Mouse (Mus musculus) retina, postnatal 7 days (tissue): Measurements from ENCODE around the gene Gm10188.

Experiments
- DNase-seq: peaks from one replicate; pipeline ENCODE4 v3.0.0-alpha.2; 2012; ENCODE audit warnings: low read depth, low spot score

Gm10188 gene

DNA sequence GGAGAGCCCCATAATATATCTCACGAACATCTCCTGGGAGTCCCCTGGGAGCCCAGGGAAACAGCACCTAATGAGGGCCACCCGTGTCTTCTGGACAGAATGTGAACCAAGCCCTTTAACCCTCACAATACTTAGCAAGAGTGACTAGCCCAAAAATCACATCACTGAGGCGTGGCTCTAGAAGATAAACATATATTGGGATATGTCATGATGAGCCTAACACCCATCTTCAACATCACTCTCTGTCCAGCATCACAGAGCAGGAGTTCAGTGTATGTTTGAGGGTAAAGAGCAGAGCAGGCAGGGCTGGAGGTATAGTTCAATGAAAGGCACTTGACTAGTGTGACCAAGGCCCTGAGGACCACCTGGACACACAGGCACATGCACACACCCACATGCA is at the start of gene Gm10188:
TSS of gene Gm10188 (minus strand) at position 101 of the 400 bp plus-strand sequence.
- no peak for DNase-seq

GRCm38 (mm10) chr1:132277124-132277523 is 47.6 kb upstream of the Gm10188 start:
- no peak for DNase-seq

- DNase-seq = no peak
Measured at GRCm38 (mm10) chr1:132276694-132277093, 47.1 kb upstream of the Gm10188 start.

DNA sequence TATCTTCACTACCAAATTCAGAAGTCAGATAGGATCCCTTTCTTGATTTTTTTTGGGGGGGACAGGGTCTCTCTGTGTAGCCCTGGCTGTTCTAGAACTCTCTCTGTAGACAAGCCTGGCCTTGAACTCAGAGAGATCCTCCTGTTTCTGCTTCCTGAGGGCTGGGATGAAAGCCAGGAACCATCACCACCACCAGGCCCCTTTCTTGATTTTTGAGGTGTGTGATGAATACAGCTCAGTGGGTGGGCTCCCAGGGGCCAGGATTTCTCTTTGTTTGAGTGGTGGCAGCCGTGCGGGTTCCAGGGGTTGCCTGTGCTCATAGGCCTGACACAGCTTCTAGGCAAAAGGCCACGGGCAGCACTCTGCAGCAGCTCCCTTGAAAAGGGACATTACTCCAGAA is 41.7 kb upstream of the Gm10188 start:
- DNase-seq = no peak

GRCm38 (mm10) chr1:132268418-132269060 is 39.0 kb upstream of the Gm10188 start:
- DNase-seq = no peak

DNA sequence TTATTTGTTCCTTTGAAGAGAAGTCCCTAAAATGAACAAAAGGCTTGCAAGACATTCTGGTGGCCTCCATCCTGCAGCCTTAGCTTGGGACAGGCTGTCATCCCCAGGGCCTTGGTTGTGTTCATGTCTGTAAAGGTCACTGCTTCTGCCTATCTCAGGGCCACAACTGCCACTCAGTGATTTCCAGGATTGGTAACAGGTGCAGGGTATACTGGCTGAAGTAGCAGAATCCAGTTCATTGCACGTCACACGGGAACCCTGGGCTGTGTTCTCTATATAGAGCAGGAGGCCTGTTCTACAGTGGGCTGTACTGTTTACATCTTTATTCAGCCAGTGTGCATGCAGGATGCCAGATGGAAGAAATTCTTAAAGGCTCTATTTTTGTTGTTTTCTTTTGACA is 38.4 kb upstream of the Gm10188 start:
- DNase-seq = no peak

DNA sequence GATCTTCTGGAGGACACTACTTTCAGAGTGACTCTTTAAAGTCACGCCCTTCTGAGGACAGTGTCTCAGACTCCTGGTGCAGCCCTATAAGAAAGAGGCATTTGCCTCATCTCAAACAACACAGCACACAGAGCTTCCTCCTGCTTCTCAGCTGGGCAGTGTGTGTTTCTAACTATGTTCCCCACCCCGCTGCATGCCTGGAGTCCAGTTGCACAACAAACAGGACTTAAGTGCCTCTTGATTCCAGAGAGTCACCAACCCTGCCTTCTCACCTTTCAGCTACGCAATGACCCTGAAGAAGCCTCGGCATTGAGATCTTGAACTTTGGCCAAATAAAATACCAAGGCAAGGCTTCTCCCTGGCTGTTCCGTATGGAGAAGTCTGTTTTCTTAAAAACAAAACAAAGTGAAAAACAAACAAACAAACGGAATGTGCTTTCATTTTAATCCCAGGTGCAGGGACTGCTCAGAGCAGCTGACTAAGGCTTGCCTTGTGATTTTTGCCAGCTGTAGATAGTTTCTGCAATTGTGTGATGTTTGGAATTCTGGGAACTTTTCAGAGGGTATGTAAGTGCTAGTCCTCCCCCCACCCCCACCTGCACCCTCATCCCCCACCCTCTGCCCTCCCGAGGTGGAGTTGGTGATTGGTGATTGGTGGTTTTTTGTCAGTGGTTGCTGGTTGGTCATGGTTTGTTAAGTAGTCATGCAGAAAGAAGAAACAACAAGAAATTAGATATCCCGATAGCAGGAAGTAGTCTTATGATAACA is 37.4 kb upstream of the Gm10188 start:
- DNase-seq = no peak

DNA sequence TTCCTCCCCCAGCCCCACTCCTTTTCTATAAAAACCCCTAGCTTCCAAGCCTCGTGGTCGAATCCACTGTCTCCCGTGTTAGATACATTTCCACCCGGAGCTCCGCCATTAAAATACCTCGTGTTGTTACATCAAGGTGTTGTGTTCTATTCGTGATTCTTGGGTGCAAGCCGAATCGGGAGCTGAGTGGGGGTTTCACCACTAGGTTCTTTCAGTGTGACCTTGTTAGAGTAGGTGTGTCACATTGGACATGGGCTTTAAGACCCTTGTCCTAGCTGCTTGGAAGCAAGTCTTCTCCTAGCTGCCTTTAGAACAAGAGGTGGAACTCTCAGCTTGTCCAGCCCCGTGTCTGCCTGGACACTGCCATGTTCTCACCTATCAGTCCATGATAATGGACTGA is 36.4 kb upstream of the Gm10188 start:
- DNase-seq = no peak

DNA sequence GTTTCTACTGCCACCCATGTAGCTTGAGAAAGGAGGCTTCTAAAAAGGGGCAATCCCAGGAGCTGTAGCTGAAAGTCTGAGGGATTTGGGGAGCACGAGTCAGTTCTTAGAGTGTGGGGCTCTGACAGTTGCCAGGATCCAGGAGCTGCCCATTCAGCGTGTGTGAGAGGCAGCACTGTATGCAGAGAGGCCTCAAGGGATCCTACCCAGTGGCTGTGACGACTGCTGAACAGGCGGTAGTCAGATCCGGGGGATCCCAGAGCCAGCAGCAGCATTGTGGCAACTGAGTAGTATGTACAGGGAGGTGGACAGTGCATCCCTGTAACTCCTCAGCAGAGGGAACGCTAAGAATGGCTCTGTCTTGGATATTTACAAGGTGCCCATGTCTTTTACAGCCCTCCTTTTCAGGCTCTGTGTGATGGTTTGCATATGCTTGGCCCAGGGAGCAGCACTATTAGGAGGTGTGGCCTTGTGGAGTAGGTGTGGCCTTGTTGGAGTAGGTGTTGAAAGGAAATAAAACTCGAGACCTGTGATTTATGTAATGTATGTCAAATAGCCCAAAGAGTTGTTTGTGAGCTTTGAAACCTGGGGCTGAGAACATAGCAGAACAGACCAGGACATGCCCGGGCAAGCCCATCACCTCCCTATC is 35.8 kb upstream of the Gm10188 start:
- no peak for DNase-seq

- no peak for DNase-seq
Measured at GRCm38 (mm10) chr1:132264577-132264976, 35.0 kb upstream of the Gm10188 start.

DNA sequence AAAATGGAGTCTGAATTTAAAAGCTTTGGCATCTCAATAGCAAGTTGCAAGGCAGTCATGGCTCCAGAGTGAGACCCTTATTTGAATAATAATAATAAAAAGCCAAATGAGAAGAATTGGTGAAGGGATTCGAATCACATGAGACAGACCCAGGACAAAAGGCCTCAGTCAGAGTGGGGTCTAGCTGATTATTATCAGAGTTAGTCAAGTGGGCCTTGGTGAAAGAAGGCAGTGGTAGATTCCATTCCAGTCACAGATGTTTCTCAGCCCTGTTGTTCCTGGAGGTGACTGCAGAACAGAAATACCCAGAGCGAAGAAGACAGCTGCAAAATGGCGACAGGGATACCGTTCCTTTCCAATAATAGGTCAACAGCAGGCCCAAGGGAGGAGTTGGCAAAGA is 34.1 kb upstream of the Gm10188 start:
- DNase-seq = no peak

GRCm38 (mm10) chr1:132261058-132261457 is 31.5 kb upstream of the Gm10188 start:
- DNase-seq = no peak

- no peak for DNase-seq
Measured at GRCm38 (mm10) chr1:132260331-132260730, 30.8 kb upstream of the Gm10188 start.

DNA sequence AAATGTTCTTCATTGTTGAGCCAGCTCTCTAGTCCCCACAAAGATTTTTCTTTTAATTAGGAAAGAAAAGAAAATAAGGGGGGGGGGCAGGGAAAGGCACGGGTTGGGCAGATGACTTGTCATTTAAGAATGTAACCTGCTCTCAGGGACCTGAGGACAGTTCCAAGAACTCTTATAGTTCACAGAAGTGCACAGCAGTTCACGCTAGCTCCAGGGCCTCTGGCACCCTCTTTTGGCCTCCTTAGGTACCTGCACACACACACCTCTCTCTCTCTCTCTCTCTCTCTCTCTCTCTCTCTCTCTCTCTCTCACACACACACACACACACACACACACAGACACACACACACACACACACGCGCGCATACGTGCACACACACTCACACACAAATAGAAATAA is 24.9 kb upstream of the Gm10188 start:
- no peak for DNase-seq

GRCm38 (mm10) chr1:132246641-132247040 is 17.1 kb upstream of the Gm10188 start:
- no peak for DNase-seq

- DNase-seq = no peak
Measured at GRCm38 (mm10) chr1:132246137-132246536, 16.6 kb upstream of the Gm10188 start.

DNA sequence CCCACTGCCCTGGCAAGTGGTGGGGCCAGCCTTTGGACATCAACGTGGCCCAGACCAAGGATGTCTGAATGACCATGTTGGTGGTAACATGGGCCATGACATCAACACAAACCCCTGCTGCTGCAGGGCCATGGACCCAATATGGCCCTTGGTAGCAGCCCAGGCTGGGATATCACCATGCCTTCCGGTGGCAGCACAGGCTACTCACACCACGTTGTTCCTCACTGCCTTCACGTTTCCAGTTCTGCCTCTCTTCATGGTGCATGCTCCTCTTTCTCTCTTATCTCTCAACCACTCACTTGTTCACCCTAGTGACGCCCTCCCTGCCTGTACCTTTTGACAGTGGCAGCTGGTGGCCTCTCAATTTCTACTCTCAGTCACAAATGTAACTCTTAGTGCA is 15.4 kb upstream of the Gm10188 start:
- no peak for DNase-seq

DNA sequence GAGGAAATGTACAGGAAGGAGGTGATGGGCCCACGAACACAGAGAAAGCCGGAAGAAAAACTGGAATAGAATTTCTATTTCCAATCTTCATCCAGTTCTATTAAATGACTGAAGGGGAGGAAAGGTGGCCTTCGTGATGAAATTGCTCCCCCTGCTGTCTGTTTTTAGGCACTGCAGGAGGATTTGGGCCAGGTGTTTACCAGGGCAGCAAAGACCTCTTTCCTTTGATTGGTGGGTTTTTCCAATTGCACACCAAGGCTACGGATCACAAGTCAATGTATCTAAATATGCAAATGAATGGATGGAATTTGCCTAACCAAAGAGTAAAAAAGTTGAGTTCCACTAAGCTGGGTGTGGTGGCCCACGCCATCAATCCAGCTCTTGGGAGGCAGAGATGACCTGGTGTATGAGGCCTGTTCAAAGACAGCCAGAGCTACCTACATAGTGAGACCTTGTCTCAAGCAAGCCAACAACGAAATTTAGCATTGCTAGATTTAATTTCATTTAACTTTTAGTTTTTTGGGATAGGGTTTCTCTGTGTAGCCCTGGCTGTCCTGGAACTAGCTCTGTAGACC is 8.1 kb upstream of the Gm10188 start:
- peak; percentile 50 for DNase-seq

- no peak for DNase-seq
Measured at GRCm38 (mm10) chr1:132234757-132235273, 5.2 kb upstream of the Gm10188 start.

DNA sequence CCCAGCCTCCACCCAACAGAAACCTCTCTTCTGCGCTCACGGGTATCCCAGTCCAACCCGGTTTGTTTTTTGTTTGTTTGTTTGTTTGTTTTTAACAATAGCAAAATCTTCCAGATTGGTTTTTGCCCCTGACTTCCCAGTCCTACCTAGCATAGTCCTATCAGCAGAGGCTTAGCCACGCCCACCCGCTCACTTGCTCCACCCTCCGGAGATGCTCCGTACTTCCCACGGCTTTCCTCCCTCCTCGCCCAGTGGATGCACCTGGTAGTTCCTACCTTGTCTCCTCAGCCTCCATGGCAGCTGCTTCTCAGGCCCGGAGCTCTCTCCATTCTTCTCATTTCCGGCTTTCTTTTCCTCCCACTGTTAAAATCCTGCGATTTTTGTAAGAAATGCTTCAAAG is 4.0 kb upstream of the Gm10188 start:
- peak; percentile 24 for DNase-seq

- DNase-seq = no peak
Measured at GRCm38 (mm10) chr1:132231470-132232274, 2.1 kb upstream of the Gm10188 start.
